Comparison of ENCODE assay signal across 21 mouse cellular contexts in the genomic region with DNA sequence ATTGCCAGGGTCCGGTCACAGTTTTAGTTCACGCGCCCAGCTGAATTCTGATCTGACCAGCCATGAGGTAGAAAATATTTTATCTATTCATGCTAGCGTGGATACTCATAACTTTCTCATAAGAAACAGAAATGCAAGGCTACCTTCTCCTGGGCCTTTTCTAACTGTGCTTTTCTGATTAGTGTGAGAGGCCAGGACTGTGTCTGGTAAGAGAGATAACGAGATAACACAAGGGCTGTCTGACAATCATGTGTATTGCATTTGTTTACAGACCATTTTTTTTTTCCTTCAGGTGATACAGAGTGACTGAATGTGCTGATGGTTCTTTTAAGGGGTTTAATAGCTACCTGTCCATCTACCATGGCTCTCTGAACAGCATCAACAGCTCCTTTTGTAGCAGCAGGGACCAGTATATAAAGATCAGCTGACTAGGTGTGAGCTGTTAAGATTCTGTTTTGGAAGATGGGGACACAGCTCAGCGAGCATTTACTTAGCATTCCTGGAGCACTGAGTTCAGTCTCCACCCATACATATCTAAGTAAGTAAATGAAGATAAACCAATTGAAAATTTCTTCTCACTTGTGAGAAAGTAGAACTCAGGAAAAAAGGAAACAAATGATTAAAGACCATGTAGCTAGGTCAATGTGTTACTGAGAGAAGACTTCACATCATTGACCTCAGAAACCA.
A peak's percentile ranks its signal among the peaks of the same experiment; 100 is the strongest.
DNase-seq lines count a peak whose midpoint lies in the region; ATAC-seq and TF ChIP-seq lines count a peak whose summit lies in the region.
"Had no signal": no experiment of that assay in that cellular context is flagged by ENCODE, and none has a peak within 500 bp of the region (broad histone marks: within the 10 kb centered on the region; RNA-seq: fewer than 3 reads in every experiment).

No protein-coding gene starts in this region.

- H3K27me3 ChIP-seq in G1E (ENCODE audit: insufficient read depth, low read length), result no peaks in the 10 kb centered on the region
- no peaks in the 10 kb centered on the region for H3K27me3 ChIP-seq in liver, postnatal 0 days (ENCODE audit: insufficient read depth, low read length)
- no peaks in the 10 kb centered on the region for H3K27me3 ChIP-seq in kidney, embryonic 14.5 days (ENCODE audit: control insufficient read depth, insufficient read depth, low read length)
- H3K27me3 ChIP-seq: embryonic facial prominence, embryonic 13.5 days; hindbrain, embryonic 13.5 days; kidney, embryonic 15.5 days; midbrain, embryonic 12.5 days; neural tube, embryonic 12.5 days had no signal

- H3K4me1 ChIP-seq in G1E (ENCODE audit: insufficient read depth, low read depth, low read length), result peaks cover 22% of the 10 kb centered on the region
- peaks cover 8% of the 10 kb centered on the region for H3K4me1 ChIP-seq in liver, postnatal 0 days (ENCODE audit: insufficient read depth)
- no peaks in the 10 kb centered on the region for H3K4me1 ChIP-seq in kidney, embryonic 14.5 days (ENCODE audit: control insufficient read depth, insufficient read depth, low read length)
- H3K4me1 ChIP-seq: embryonic facial prominence, embryonic 13.5 days; hindbrain, embryonic 13.5 days; kidney, embryonic 15.5 days; midbrain, embryonic 12.5 days; neural tube, embryonic 12.5 days had no signal

- DNase-seq in G1E (ENCODE audit: low spot score), result peak; percentile 2
- DNase-seq in c-Kit-positive CD71-negative TER-119-negative erythroid progenitor cells, embryonic 14.5 days (ENCODE audit: low read depth), result peak; percentile 10
- DNase-seq in liver, result peak; percentile 43
- DNase-seq in liver, postnatal 0 days, result no peak
- DNase-seq in layer of hippocampus, postnatal 36 days, result no peak
- DNase-seq in testis, postnatal 10 days (ENCODE audit: low spot score), result no peak
- DNase-seq: adrenal gland, postnatal 10 days; B cell, adult 2 months; cerebellum, adult 2 months; heart, postnatal 14 days; kidney, postnatal 4 days; right cerebral cortex, adult 18-20 months; thymus, postnatal 36 days had no signal

- H3K4me2 ChIP-seq in liver, postnatal 0 days (ENCODE audit: low read depth, low read length), result peak overlapping the region; percentile 34
- no peak overlapping the region for H3K4me2 ChIP-seq in kidney, embryonic 14.5 days (replicated peaks; ENCODE audit: low read depth, low read length)
- H3K4me2 ChIP-seq: embryonic facial prominence, embryonic 13.5 days; hindbrain, embryonic 13.5 days; kidney, embryonic 15.5 days; midbrain, embryonic 12.5 days; neural tube, embryonic 12.5 days had no signal

- H3K27ac ChIP-seq in liver, postnatal 0 days (ENCODE audit: low read depth), result peak overlapping the region; percentile 75
- no peak overlapping the region for H3K27ac ChIP-seq in kidney, embryonic 14.5 days (ENCODE audit: low read depth, low read length)
- H3K27ac ChIP-seq: embryonic facial prominence, embryonic 13.5 days; hindbrain, embryonic 13.5 days; kidney, embryonic 15.5 days; macrophage; midbrain, embryonic 12.5 days; neural tube, embryonic 12.5 days had no signal

- 49% methylated on average over 6 of the region's 6 CpGs for WGBS in liver, postnatal 0 days (ENCODE audit: insufficient replicate concordance)
- 89% methylated on average over 6 of the region's 6 CpGs for WGBS in kidney, embryonic 14.5 days

- peak; percentile 91 for ATAC-seq in G1E (ENCODE audit: extremely low read depth, insufficient number of reproducible peaks, low FRiP score, poor library complexity, severe bottlenecking)
- ATAC-seq in liver, postnatal 0 days, result peak; percentile 95
- no peak for ATAC-seq in kidney, embryonic 14.5 days (ENCODE audit: low FRiP score, low TSS enrichment)
- ATAC-seq: inflammation-experienced regulatory T-cells, adult 6 months had no signal

- no peaks in the 10 kb centered on the region for H3K9me3 ChIP-seq in G1E (replicated peaks)
- H3K9me3 ChIP-seq in liver, postnatal 0 days (ENCODE audit: low read length), result no peaks in the 10 kb centered on the region
- H3K9me3 ChIP-seq in kidney, embryonic 14.5 days (ENCODE audit: control insufficient read depth, low read length), result no peaks in the 10 kb centered on the region
- H3K9me3 ChIP-seq: embryonic facial prominence, embryonic 13.5 days; hindbrain, embryonic 13.5 days; kidney, embryonic 15.5 days; midbrain, embryonic 12.5 days; neural tube, embryonic 12.5 days had no signal

- peak; percentile 96 for TF ChIP-seq EP300 in liver, postnatal 0 days (IDR thresholded peaks at IDR 0.05; ENCODE audit: low read depth)

- H3K36me3 ChIP-seq in G1E (replicated peaks), result no peaks in the 10 kb centered on the region
- H3K36me3 ChIP-seq in liver, postnatal 0 days (replicated peaks; ENCODE audit: insufficient read depth, low read length), result no peaks in the 10 kb centered on the region
- H3K36me3 ChIP-seq in kidney, embryonic 14.5 days (ENCODE audit: control insufficient read depth, insufficient read depth, low read length), result no peaks in the 10 kb centered on the region
- H3K36me3 ChIP-seq: embryonic facial prominence, embryonic 13.5 days; hindbrain, embryonic 13.5 days; kidney, embryonic 15.5 days; midbrain, embryonic 12.5 days; neural tube, embryonic 12.5 days had no signal

- H3K9ac ChIP-seq in liver, postnatal 0 days (replicated peaks), result no peak overlapping the region
- H3K9ac ChIP-seq in kidney, embryonic 14.5 days (ENCODE audit: low read depth, low read length), result no peak overlapping the region
- H3K9ac ChIP-seq: embryonic facial prominence, embryonic 13.5 days; hindbrain, embryonic 13.5 days; kidney, embryonic 15.5 days; midbrain, embryonic 12.5 days; neural tube, embryonic 12.5 days had no signal

- TF ChIP-seq CTCF in G1E (IDR thresholded peaks at IDR 0.05; ENCODE audit: low read depth, low read length), result no peak
- no peak for TF ChIP-seq CTCF in liver, postnatal 0 days (IDR thresholded peaks at IDR 0.05; ENCODE audit: low read depth)

- no peak overlapping the region for H3K4me3 ChIP-seq in G1E (ENCODE audit: low read depth, low read length)
- no peak overlapping the region for H3K4me3 ChIP-seq in liver, postnatal 0 days (ENCODE audit: low read depth, low read length)
- H3K4me3 ChIP-seq in kidney, embryonic 14.5 days (ENCODE audit: low read length), result no peak overlapping the region
- H3K4me3 ChIP-seq: embryonic facial prominence, embryonic 13.5 days; hindbrain, embryonic 13.5 days; kidney, embryonic 15.5 days; midbrain, embryonic 12.5 days; neural tube, embryonic 12.5 days had no signal

Comparison
In these comparisons a context has a peak if more than half of its experiments do, and no peak if none do; other contexts are left out.
1. DNase-seq: peak in G1E (single experiment), c-Kit-positive CD71-negative TER-119-negative erythroid progenitor cells, embryonic 14.5 days (single experiment) and liver (single experiment); none in liver, postnatal 0 days (single experiment), layer of hippocampus, postnatal 36 days (0 of 2) and testis, postnatal 10 days (single experiment).